Mouse (Mus musculus) olfactory bulb, adult 2 months (tissue): ENCODE measurements around the gene Rexo1. TPM values are rescaled to one million over a fixed set of nuclear protein-coding genes. Genes with fewer than 3 reads are reported as not detected.

Experiments
- H3K27ac ChIP-seq: fragments of 200-500 bp; 2 replicates; pipeline ENCODE4 v1.5.1; 2012; ENCODE audit warnings: low read depth, low read length; ENCODE audit not compliant: insufficient read depth
- H3K4me1 ChIP-seq: fragments of 200-500 bp; 2 replicates; pipeline ENCODE4 v1.6.1; 2012; ENCODE audit warnings: low read length; ENCODE audit not compliant: control insufficient read depth, insufficient read depth
- H3K4me3 ChIP-seq: fragments of 200-500 bp; 2 replicates; pipeline ENCODE4 v1.5.1; 2012; ENCODE audit warnings: mild to moderate bottlenecking, low read depth, low read length, moderate library complexity; ENCODE audit not compliant: insufficient read depth
- CTCF ChIP-seq: fragments of 200-500 bp; IDR thresholded peaks from 2 replicates; pipeline ENCODE4 v1.5.1; 2012; ENCODE audit warnings: low read depth, mild to moderate bottlenecking, low read length, moderate library complexity; ENCODE audit not compliant: insufficient read depth
- POLR2A ChIP-seq: fragments of 200-500 bp; IDR thresholded peaks from 2 replicates; pipeline ENCODE4 v1.6.1; 2012; ENCODE audit warnings: mild to moderate bottlenecking, low read depth, low read length, moderate library complexity; ENCODE audit not compliant: insufficient read depth
- WGBS: fragments of 180-500 bp; shearing (Covaris S2); methylation state at CpG from one replicate; pipeline ENCODE4 v1.1.7; 2018; 5-methylcytosine and 5-hydroxymethylcytosine counted together
- polyA plus RNA-seq: library from polyadenylated mRNA; stranded (reverse); fragments of >200 nt; gene quantifications from 2 replicates; pipeline ENCODE4 v1.2.4, GENCODE M21; 2012; ENCODE audit warnings: low replicate concordance; ENCODE audit not compliant: missing spikeins, insufficient read depth, insufficient read length

Rexo1 gene
- polyA plus RNA-seq, 1 experiment: not detected

DNA sequence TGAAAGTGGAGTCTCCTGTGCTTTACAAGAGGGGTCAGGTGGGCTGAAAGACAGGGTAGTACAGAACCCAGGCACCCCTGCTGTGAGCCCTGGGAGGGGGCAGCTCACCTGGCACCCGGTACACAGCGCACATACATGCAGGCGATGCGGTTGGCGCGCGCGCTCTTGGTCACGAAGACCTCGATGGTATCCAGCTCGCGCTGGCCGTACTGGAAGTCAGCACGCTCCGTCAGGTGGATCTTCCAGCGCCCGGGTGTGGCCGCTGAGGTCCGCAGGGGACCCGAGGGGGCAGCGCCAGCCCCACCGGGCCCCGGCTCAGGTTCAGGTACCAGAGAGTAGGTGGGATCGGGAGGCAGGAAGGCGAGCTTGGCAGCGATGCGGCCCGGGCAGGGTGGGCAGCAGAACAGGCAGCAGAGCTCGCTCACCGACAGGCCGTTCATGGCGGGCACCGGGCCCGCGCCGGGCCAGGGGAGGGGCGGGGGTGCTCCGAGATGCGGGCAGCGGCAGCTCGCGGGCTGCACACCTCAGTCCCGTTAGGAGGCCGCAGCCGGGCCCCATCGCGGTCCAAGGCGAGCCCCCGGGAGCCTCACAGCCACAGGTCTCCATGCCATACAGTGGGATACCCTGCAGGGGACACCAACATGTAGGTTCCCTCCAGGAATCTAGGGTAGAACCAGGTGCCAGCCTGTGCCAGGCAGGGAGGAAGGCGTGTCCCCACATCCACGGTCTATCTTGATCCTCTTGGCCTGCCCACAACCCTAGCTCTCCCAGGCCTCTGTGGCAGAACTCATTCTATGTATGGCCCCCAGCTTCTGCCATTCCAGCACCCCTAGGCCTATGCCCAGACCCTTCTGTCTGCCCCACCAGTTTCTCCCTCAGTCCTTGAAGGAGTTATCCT is 25.3 kb upstream of the Rexo1 start:
- no peak overlapping the region; the same call in 1 of the 2 replicates for H3K27ac ChIP-seq
- 92% methylated on average over 43 of the region's 51 CpGs for WGBS
- TF ChIP-seq CTCF (no peak), POLR2A (no peak)
- peaks cover 53% of the 10 kb centered on the region for H3K4me1 ChIP-seq
- no peak overlapping the region for H3K4me3 ChIP-seq

DNA sequence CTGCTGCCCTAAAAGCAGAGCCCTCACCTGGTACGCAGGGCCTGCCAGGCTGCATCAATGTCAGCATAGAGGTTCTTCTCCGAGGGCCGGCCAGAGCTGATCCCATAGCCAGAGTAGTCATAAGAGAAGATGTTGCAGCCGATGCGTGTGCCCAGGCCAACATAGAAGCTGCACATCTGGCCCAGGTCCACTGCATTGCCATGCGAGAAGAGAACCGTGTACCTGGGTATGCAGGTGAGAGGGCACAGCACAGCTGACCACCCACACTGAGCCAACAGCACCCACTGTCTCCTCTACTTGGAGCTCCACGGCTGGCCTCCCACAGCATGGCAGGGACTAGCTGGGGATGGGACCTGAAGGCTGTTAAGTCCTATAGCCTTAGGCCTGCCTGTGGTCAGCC is 24.2 kb upstream of the Rexo1 start:
- Histone ChIP-seq H3K4me1 (peaks cover 53% of the 10 kb centered on the region), H3K4me3 (no peak overlapping the region), H3K27ac (no peak overlapping the region)
- WGBS: 92% methylated on average over 8 of the region's 8 CpGs
- TF ChIP-seq POLR2A: no peak
- TF ChIP-seq CTCF: no peak

DNA sequence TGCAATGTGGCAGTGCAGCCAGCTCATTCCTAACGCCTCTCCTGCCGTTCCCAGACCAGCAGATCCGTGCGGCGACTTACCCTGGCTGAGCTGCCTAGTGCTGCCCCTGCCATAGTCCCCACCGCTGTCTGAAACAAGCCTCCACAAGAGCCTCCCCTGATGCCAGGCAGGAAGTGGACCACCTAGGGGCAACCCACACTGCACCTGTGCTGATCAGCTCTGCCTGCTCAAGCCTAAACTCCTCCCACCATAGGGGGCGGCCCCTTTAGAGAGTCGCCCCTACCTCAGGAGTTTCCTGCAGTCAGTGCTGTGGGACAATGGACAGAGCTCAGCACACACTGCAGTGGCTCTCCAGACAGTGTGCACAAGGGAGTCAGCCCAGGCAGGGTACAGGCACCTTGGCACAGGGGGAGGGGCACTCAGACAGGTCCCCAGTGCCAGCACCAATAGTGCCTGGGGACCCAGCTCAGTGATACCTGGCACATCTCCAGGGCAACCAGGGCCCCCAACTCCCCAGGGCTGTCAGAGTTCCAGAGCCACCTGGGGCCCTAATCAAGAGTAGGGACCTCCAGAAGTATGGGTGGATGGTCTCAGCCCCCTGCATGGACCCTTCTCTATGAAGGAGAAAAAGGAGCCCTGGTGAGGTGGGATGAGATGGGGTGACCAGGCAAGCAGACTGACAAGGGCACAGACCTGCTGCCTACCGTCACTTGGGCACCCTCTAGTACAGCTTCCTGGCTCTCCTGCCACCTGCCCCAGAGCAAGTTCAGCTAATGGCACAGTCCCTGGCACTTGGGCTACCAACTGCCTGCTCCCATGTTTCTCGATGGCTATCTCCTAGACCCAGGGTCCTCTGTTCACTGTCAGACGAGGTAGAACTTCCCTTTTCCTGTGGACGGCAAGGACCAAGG is 23.5 kb upstream of the Rexo1 start:
- peaks cover 50% of the 10 kb centered on the region for H3K4me1 ChIP-seq
- 65% methylated on average over 12 of the region's 12 CpGs for WGBS
- H3K4me3 ChIP-seq: no peak overlapping the region
- TF ChIP-seq POLR2A (no peak), CTCF (no peak)
- no peak overlapping the region for H3K27ac ChIP-seq

DNA sequence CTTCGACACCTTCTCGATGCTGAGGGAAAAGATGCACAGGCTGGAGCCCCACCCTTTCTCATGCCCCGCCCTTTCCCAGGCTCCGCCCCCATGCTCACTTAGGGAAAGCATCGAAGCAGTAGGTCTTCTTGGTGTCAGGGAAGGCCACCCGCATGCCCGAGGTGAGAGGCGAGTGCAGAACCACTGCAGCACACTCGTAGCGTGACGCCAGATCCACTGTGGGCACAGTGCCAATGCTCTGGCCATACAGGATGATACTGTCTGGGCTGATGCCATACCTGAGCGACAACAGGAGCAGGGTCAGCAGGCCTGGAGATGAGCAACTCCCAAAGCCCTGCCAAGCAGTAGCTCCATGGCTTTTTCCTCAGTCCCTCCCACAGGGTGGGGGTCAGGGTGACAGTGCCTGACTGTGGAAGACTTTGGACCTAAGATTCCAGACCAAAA is 22.7 kb upstream of the Rexo1 start:
- Histone ChIP-seq H3K27ac (no peak overlapping the region), H3K4me1 (peaks cover 46% of the 10 kb centered on the region), H3K4me3 (no peak overlapping the region)
- WGBS: 59% methylated on average over 12 of the region's 12 CpGs
- TF ChIP-seq CTCF (no peak), POLR2A (no peak)

DNA sequence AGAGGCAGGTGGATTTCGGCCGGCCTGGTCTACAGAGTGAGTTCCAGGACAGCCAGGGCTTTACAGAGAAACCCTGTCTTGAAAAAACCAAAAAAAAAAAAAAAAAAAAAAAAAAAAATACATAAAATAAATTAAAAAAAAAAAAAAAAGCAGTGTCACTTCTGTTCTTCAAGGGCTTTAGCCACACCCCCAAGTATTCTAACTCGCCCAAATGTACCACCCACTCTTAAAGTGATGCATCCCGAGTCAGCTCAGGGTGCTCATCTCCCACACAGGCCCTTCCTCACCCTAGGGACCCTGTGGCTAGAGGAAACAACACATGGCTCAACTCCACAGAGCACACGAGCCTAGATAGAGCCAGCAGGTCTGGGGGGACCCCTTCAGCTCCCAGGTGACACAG is 21.7 kb upstream of the Rexo1 start:
- Histone ChIP-seq H3K27ac (no peak overlapping the region), H3K4me3 (no peak overlapping the region), H3K4me1 (peaks cover 48% of the 10 kb centered on the region)
- 64% methylated on average over 5 of the region's 5 CpGs for WGBS
- TF ChIP-seq CTCF: no peak
- TF ChIP-seq POLR2A: no peak

DNA sequence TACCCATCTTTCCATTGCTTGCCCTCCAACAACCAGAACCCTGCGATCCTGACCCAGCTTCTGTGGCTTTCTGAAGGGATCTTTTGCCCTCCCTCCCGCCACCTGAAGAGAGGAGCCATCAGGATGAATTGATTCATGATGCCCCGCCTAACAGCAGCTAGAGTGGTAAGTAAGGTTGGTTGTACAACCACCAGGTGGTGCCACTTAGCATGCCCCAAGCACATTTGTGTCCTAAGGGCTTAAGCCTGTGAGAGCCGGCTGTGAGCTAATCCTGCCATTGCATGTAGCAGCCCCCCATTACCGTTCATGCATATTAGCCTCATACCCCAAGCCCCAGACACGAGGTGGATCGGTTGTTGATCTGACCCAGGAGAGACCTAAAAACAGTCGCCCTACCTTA is 17.6 kb upstream of the Rexo1 start:
- Histone ChIP-seq H3K27ac (0 out of 2 replicates have a peak overlapping the region, but pooled peaks have one; percentile 5), H3K4me3 (no peak overlapping the region), H3K4me1 (peaks cover 30% of the 10 kb centered on the region)
- TF ChIP-seq CTCF (peak; percentile 40), POLR2A (no peak)
- WGBS: 3% methylated on average over 8 of the region's 8 CpGs

DNA sequence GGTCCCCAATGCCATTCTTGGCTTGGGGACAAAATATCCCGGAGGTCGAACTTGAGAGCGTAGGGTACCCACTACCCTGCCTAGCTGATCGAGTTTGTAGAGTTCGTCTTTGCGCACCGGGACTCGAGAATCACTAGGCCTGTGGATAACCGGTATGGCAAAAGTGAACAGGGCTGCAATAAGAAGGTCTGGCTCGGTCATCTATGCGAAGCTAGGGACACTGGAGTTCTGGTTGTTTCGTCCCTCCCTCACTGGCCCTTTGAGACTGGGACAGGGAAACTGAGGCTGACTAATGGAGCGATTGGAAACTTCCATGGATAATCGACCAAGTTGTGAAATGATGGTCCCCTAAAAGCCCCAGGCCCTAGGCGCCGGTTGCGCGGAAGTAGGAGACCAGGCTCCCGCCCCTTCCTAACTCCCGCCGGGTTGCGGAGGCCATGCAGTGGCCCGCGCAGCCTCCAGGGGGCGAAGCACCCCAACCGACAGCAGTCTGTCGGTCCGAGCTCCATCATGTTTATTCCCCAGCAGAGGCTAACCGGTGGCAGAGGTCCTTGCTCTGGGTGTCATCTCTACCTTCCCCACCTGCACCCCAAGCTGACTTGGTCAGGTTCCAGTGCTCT is 16.9 kb upstream of the Rexo1 start:
- H3K4me1 ChIP-seq: peaks cover 31% of the 10 kb centered on the region
- H3K4me3 ChIP-seq: peak overlapping the region; percentile 86
- peak; percentile 86 for TF ChIP-seq CTCF
- TF ChIP-seq POLR2A: no peak
- WGBS: 1% methylated on average over 29 of the region's 29 CpGs
- peak overlapping the region; percentile 34; the same call in 1 of the 2 replicates for H3K27ac ChIP-seq

DNA sequence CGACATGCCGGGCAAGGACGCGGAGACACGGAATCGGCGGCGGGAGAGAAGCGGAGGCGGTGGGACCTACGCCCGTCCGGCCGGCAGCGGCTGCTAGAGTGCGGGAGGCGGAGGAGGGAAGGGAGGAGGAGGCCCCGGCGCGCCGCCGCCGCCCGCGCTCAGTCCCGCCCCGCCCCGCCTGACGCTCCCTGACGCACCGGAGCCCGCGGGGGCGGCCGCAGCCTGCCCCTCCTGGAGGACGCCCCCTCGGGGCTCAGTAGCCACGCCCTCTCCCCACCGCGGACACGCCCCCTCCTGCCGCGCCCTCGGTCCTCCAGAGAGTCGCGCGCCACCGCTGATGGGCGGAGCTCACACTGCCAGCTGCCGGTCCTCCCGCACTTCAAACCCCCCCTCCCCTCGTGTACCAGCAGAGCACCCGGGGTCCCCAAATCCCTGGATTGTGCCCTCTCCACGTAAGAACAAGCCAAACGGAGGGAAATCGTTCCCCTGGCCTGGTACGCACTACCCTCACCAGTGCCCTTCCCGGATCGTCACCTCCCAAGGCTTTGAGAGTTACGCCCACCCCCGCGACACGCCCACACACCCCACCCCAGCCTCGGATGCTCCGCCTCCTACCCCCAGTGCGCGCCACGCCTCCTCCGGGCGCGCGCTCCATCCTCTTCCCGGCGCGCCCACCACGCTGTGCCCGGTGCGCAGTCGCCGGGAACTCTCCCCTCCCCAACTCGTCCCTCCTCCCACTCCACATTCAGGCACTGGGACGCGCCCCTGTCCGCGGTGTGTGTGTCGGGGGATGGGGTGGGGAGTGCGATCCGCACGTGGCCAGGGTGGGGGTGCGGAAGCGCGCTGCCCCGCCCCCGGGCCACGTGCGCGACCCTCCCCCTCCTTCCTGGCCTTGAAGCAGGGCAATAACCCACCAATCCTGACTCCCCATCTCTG is 16.1 kb upstream of the Rexo1 start, which contains the start of gene Klf16:
Klf16 (minus strand) TSS at position 127 of the 936 bp plus-strand sequence.
- TF ChIP-seq POLR2A (peak; percentile 32; the same call in 1 of the 2 replicates), CTCF (no peak)
- H3K4me1 ChIP-seq: peaks cover 37% of the 10 kb centered on the region
- peak within 1 kb of the TSS; percentile 88 for H3K27ac ChIP-seq
- peak within 1 kb of the TSS; percentile 86 for H3K4me3 ChIP-seq
- under 1% methylated on average over 78 of the region's 97 CpGs for WGBS
